Mouse (Mus musculus): ENCODE measurements around the gene Pdzd2. TPM values are rescaled to one million over a fixed set of nuclear protein-coding genes. Genes with fewer than 3 reads are reported as not detected.

The Pdzd2 gene
- total RNA-seq, 2 experiments from 2014 or later: 63.9 to 67.7 TPM

- TF ChIP-seq CTCF (conservative IDR thresholded peaks at IDR 0.05): no peak
Measured at GRCm38 (mm10) chr15:12508765-12509377, 230.9 kb downstream of the Pdzd2 start.

GRCm38 (mm10) chr15:12507523-12507922 lies 232.2 kb downstream of the Pdzd2 start:
- DNase-seq (ENCODE audit: low spot score in 2 of 2): no peak
- Histone ChIP-seq H3K4me3 (no peak overlapping the region), H3K27ac (no peak overlapping the region)
- TF ChIP-seq CTCF (conservative IDR thresholded peaks at IDR 0.05): no peak

More at GRCm38 (mm10) chr15:12508765-12509377, 230.9 kb downstream of the Pdzd2 start:
- Histone ChIP-seq H3K27ac (no peak overlapping the region), H3K4me3 (no peak overlapping the region)
- no peak for DNase-seq (ENCODE audit: low spot score in 2 of 2)

- Histone ChIP-seq H3K4me3 (no peak overlapping the region), H3K27ac (no peak overlapping the region)
- TF ChIP-seq CTCF (conservative IDR thresholded peaks at IDR 0.05): no peak
- DNase-seq (ENCODE audit: low spot score in 2 of 2): no peak
Measured at GRCm38 (mm10) chr15:12506514-12506913, 233.2 kb downstream of the Pdzd2 start.

GRCm38 (mm10) chr15:12506085-12506484 lies 233.6 kb downstream of the Pdzd2 start:
- DNase-seq (ENCODE audit: low spot score in 2 of 2): no peak
- no peak for TF ChIP-seq CTCF (conservative IDR thresholded peaks at IDR 0.05)
- H3K27ac ChIP-seq: no peak overlapping the region
- H3K4me3 ChIP-seq: no peak overlapping the region

- Histone ChIP-seq H3K27ac (no peak overlapping the region), H3K4me3 (no peak overlapping the region)
- TF ChIP-seq CTCF (conservative IDR thresholded peaks at IDR 0.05): no peak
- no peak for DNase-seq (ENCODE audit: low spot score in 2 of 2)
Measured at GRCm38 (mm10) chr15:12505556-12505955, 234.2 kb downstream of the Pdzd2 start.

GRCm38 (mm10) chr15:12503907-12504306 lies 235.8 kb downstream of the Pdzd2 start:
- no peak for DNase-seq (ENCODE audit: low spot score in 2 of 2)
- Histone ChIP-seq H3K27ac (no peak overlapping the region), H3K4me3 (no peak overlapping the region)
- TF ChIP-seq CTCF (conservative IDR thresholded peaks at IDR 0.05): no peak

- no peak overlapping the region for H3K4me3 ChIP-seq
- no peak for DNase-seq (ENCODE audit: low spot score in 2 of 2)
Measured at GRCm38 (mm10) chr15:12501924-12502548, 237.7 kb downstream of the Pdzd2 start.

GRCm38 (mm10) chr15:12500674-12501073 lies 239.1 kb downstream of the Pdzd2 start:
- no peak for DNase-seq (ENCODE audit: low spot score in 2 of 2)
- TF ChIP-seq CTCF (conservative IDR thresholded peaks at IDR 0.05): no peak
- no peak overlapping the region for H3K27ac ChIP-seq
- no peak overlapping the region for H3K4me3 ChIP-seq

More at GRCm38 (mm10) chr15:12501924-12502548, 237.7 kb downstream of the Pdzd2 start:
- TF ChIP-seq CTCF (conservative IDR thresholded peaks at IDR 0.05): no peak
- no peak overlapping the region for H3K27ac ChIP-seq

- no peak overlapping the region for H3K27ac ChIP-seq
- no peak for TF ChIP-seq CTCF (conservative IDR thresholded peaks at IDR 0.05)
- no peak overlapping the region for H3K4me3 ChIP-seq
- DNase-seq (ENCODE audit: low spot score in 2 of 2): no peak
Measured at GRCm38 (mm10) chr15:12494084-12494483, 245.6 kb downstream of the Pdzd2 start.

- Histone ChIP-seq H3K27ac (no peak overlapping the region), H3K4me3 (no peak overlapping the region)
- no peak for DNase-seq (ENCODE audit: low spot score in 2 of 2)
- TF ChIP-seq CTCF (conservative IDR thresholded peaks at IDR 0.05): no peak
Measured at GRCm38 (mm10) chr15:12493258-12493657, 246.5 kb downstream of the Pdzd2 start.

- peak; percentile 43 to 69 for DNase-seq (ENCODE audit: low spot score in 2 of 2)
- H3K4me3 ChIP-seq: no peak overlapping the region; the same call in 1 of the 2 replicates
- peak overlapping the region; percentile 67 for H3K27ac ChIP-seq
- TF ChIP-seq CTCF (conservative IDR thresholded peaks at IDR 0.05): no peak
Measured at GRCm38 (mm10) chr15:12490969-12491368, 248.8 kb downstream of the Pdzd2 start.

- TF ChIP-seq CTCF (conservative IDR thresholded peaks at IDR 0.05): no peak
- Histone ChIP-seq H3K4me3 (peak overlapping the region; percentile 5; the same call in 1 of the 2 replicates), H3K27ac (peak overlapping the region; percentile 67)
- no peak for DNase-seq (ENCODE audit: low spot score in 2 of 2)
Measured at GRCm38 (mm10) chr15:12490527-12490926, 249.2 kb downstream of the Pdzd2 start.

GRCm38 (mm10) chr15:12488316-12488715 lies 251.4 kb downstream of the Pdzd2 start:
- no peak for TF ChIP-seq CTCF (conservative IDR thresholded peaks at IDR 0.05)
- Histone ChIP-seq H3K27ac (no peak overlapping the region), H3K4me3 (no peak overlapping the region)
- no peak for DNase-seq (ENCODE audit: low spot score in 2 of 2)

- Histone ChIP-seq H3K27ac (0 out of 2 replicates have a peak overlapping the region, but pooled peaks have one; percentile 19), H3K4me3 (no peak overlapping the region)
- DNase-seq (ENCODE audit: low spot score in 2 of 2): no peak
- TF ChIP-seq CTCF (conservative IDR thresholded peaks at IDR 0.05): no peak
Measured at GRCm38 (mm10) chr15:12481261-12481660, 258.5 kb downstream of the Pdzd2 start.

All from layer of hippocampus, adult 2 months (tissue).